Mouse (Mus musculus) right cerebral cortex, postnatal 10 days (tissue): ENCODE measurements at regions not wholly inside any gene's neighbourhood (a gene's known extent, or its start where the extent isn't known, plus 50 kb on each side); places are given as distances from the start of the nearest gene placed in this dataset.

Experiments
- DNase-seq, 2 experiments: peaks; one replicate each; pipeline ENCODE4 v3.0.0; 2021; ENCODE audit warnings: low spot score in 2 of 2

DNA sequence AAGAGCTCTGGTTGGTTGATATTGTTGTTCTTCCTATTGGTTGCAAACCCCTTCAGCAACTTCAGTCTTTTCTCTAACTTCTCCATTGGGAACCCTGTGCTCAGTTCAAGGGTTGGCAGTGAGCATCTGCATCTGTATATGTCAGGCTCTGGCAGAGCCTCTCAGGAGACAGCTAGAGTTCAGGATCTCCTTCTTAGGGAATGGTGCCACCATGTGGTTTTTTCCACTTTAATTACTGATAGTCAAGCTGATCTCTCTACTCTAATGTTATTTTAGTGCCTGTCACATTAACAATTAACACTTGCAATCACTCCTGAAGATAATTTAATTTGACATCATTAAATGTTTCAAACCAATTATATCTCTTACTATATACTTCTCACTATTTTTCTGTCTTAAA lies 550.4 kb downstream of the Gm597 start:
- no peak for DNase-seq

DNA sequence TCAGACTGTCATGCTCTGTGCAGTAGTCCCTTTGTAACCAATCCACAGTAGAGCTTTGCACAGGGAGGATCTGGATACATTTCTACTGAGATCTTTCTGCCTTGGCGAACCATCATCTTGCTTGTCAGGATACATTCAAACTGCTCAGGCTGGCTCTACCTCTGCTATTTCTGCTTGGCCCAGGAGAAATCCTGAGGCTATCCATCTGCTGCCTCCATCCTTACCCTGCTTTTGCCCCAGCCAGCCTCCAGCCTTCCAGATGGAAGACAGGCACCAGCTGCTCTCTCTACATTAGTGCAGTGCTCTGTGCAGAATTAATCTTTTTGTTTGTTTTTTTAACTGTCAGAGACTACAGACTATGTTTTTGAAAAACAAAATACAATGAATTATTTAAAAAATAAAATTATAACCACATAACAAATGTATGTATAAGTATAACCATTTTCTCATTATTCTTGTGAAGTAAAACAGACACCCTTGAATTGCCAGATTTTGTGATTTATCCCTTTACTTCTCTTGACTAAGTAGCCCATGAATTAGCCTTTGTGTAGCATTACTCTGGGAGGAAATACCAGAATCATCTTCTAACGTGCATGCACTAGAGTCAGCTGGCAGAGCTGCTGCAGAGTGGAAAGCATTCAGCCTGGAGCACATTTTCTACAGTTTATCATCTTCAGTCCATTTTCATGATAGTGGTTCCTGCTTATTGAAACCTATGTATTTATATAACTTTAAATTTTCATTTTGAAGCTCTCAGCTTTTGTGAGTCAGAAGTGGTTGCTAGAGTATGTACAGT lies 565.6 kb downstream of the Gm597 start:
- DNase-seq = peak; percentile 47 to 71
